Mouse (Mus musculus): ENCODE data around the gene Strip2.

- no peak for TF ChIP-seq CTCF (conservative IDR thresholded peaks at IDR 0.05; ENCODE audit: low read length)
- no peak for TF ChIP-seq POU5F1 (IDR thresholded peaks at IDR 0.05; ENCODE audit: borderline replicate concordance, low read length)
- no peak for TF ChIP-seq NANOG (IDR thresholded peaks at IDR 0.05; ENCODE audit: borderline replicate concordance, low read length)
Measured at GRCm38 (mm10) chr6:29873654-29874053, 43.2 kb upstream of the Strip2 start.
